Mouse (Mus musculus) frontal cortex, postnatal 14 days (tissue): Measurements from ENCODE around the gene Vwa7.
A peak's percentile ranks its signal among the peaks of the same experiment; 100 is the strongest.
"Not testable (repeated sequence)": the region's sequence is repeated elsewhere in the genome, so short reads cannot be mapped to it uniquely, and the experiment has no call there.

ENCODE experiments used
- DNase-seq, 2 experiments: peaks; one replicate each; pipeline ENCODE4 v3.0.0; 2022; ENCODE audit warnings: low spot score in 2 of 2

Vwa7 gene

DNA sequence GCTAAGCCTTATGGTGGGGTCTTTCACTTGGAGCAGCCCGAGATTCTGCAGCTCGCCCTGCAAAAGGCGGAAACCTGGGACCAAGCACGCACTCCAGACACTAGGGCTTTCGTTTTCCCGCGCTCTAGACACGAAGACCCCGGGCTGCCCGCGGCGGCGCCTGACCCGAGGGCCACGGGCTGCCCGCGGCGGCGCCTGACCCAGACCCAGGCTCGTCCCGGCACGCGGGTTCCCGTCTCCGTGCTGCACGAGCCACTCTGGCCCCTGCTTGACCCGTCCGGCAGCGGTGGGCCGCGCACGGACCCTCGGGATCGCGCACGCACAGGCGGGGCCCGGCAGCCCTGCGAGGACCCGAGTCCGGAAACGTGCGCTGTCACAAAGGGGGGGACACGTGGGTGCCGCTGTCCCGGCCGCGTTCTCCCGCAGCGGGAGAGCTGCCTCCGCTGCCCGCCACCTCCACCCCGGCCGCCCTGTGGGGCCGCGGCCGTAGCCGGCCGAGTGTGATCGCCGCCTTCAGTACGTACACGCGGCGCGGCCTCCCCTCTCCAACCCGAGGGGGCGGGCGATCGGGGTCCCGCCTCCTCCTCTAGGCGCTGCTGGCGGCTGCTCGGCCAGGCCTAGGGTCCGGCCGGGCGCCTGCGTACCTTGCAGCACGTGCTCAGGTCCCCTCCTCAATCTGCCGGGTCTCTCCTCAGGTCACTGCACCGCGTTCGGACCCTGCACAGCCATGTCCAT, 15.5 kb upstream of the Vwa7 start, which contains the start of gene Vars:
Gene Vars, plus strand, starts transcription at position 271 of the 735 bp plus-strand sequence.
- peak; percentile 70 to 74 for DNase-seq

GRCm38 (mm10) chr17:35001452-35002152, 14.8 kb upstream of the Vwa7 start:
- no peak for DNase-seq

DNA sequence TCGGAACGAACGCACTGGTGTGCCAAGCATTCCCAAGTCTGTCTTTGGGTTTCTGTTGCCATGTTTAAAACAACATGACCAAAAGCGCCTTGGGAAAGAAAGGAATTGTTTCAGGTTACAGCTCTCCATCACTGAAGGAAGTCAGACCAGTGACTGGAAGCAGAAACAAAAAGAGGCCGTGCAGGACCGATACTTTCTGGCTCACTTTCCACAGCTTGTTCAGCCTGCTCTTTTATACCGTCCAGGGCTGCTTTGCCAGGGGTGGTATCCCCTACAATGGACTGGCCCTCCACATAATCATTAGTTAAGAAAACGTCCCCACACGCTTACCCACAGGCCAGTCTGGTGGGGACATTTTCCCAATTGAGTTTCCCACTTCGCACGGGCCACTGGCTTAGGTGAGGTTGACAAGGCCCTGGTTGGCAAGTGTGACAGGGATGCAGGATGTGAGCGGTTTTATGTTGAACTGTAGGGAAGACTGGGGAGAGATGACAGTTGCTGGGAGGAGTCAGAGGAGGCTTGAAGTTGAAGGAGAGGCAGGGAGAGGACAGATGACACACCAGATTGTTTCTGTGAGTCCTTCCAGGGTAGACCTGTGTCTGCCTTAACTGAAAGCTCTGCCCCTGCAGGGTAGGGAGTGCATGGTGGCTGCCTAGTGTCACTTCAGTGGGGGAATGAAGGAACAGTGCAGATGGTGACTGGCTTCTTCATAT, 14.1 kb upstream of the Vwa7 start:
- DNase-seq, result no peak

- DNase-seq, result no peak
Measured at GRCm38 (mm10) chr17:35003022-35003838, 13.1 kb upstream of the Vwa7 start.

DNA sequence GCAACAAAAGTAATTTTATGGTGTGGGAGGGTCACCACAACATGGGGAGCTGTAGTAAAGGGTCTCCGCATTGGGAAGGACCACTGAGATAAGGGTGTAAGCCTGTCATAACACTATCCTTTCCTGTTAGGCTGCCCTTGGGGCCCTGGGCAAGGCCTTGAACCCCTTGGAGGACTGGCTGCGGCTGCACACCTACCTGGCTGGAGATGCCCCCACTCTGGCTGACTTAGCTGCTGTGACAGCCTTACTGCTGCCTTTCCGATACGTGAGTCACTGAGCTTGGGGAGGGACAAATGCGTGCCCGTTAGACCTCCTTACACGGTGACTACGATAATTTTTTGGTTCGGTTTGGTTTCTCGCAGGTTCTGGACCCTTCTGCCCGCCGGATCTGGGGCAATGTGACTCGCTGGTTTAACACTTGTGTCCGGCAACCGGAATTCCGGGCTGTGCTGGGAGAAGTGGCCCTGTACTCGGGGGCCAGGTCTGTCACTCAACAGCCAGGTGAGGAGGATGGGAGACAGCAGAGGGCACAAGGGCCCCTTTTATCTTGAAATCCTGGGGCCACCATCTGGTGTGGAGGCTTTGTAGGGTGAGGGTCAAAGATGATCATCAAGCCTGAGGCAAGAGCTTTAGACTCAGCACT, 12.2 kb upstream of the Vwa7 start:
- DNase-seq, result no peak

DNA sequence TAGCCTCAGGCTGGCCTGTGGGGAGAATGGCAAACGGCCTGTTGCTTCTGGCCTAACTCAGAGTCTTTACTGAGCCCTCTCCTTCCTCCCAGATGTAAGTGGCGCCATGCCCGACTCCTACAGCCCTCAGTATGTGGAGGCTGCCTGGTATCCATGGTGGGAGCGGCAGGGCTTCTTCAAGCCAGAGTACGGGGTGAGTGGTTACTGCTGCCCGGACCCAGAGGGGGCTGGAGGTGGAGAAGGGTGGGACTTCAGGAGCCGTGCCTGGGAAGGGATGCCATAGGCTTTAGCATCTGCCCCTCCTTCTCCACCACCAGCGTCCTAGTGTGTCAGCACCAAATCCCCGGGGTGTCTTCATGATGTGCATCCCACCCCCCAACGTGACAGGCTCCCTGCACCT, 11.2 kb upstream of the Vwa7 start:
- no peak for DNase-seq

DNA sequence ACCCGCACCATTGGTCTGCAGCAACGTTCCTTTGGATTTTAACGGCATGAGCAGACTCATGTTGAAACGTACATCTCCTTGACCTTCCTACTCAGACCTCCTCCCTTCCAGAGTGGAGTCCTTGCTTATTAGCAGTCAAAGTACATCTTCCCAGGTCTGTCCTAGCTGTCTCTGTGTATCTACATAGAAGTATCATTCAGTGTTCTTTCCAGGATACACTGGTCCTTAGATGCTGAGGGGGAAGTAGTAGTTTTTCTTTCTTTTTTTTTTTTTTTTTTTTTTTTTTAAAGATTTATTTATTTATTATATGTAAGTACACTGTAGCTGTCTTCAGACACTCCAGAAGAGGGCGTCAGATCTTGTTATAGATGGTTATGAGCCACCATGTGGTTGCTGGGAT, 10.5 kb upstream of the Vwa7 start:
- DNase-seq, result not testable (repeated sequence)

DNA sequence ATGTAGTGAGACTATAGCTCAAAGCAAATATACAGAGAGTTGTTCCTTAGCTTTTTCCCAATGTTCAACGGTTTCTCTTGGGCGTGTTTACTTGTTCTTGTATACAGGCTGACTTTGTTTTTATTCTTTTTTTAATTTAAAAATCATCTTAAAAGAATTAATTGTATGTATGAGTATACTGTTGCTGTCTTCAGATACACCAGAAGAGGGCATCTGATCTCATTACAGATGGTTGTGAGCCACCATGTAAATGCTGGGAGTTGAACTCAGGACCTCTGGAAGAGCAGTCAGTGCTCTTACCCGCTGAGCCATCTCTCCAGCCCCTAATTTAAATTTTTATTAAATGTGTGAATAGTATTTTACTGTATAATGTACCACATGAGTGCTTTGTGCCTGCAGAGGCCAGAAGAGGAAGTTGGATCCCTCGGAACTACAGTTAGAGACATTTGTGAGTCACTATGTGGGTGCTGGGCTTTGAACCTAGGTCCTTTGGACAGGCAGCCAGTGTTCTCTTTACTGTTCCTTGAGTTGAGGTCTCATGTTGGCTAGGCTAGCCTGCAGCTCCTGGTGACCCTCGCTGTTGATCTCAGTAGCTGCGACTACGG, 8.9 kb upstream of the Vwa7 start:
- no peak for DNase-seq

GRCm38 (mm10) chr17:35009586-35009985, 6.8 kb upstream of the Vwa7 start:
- DNase-seq, result no peak

- no peak for DNase-seq
Measured at GRCm38 (mm10) chr17:35011440-35011839, 4.9 kb upstream of the Vwa7 start.

GRCm38 (mm10) chr17:35012430-35012829, 3.9 kb upstream of the Vwa7 start:
- no peak for DNase-seq

DNA sequence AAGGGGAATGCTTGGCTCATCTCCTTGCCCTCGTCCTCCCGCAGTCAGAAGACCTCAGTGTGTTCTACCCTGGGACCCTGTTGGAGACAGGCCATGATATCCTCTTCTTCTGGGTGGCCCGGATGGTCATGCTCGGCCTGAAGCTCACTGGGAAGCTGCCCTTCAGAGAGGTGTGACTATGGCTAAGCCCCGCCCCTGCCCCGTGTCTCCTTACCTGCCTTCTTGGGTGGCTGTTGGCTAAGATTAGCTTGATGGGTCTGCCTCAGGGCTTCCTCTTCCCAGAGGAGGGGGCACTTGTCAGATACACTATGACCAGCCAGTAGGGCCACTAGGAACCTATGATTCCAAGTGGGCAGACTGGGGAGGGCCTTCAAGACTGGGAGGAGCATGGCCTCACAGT, 3.2 kb upstream of the Vwa7 start:
- DNase-seq, result no peak

DNA sequence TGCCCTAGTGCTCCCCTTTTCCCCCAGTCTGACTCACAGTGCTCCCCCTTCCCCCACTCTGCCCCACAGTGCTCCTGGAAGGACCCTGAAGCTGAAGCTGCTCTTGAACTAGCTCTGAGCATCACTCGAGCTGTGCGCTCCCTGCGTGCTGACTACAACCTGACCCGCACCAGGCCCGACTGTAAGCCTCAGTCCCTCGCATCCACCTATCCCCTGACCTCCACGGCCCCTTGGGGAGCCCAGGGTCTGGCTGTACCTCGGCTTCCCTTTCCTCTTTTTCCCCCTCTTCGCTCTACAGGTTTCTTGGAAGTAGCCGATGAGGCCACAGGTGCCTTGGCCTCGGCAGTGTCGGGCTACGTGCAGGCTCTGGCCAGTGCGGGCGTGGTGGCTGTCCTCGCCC, 1.1 kb upstream of the Vwa7 start:
- DNase-seq, result no peak

- no peak for DNase-seq
Measured at GRCm38 (mm10) chr17:35016791-35017705, 669 bp downstream of the Vwa7 start.

DNA sequence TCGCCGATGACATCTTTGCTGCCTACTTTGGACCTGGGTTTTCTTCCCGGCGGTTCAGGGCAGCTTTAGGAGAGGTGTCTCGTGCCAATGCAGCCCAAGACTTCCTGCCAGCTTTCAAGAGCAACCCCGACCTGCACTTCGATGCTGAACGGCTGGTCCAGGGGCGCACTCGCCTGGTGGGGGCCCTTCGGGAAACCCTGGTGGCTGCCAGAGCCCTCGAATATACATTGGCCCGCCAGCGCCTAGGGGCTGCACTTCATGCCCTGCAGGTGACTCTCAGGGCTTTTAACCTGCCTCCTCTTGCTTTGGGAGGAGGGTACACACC, 1.3 kb downstream of the Vwa7 start:
- no peak for DNase-seq

DNA sequence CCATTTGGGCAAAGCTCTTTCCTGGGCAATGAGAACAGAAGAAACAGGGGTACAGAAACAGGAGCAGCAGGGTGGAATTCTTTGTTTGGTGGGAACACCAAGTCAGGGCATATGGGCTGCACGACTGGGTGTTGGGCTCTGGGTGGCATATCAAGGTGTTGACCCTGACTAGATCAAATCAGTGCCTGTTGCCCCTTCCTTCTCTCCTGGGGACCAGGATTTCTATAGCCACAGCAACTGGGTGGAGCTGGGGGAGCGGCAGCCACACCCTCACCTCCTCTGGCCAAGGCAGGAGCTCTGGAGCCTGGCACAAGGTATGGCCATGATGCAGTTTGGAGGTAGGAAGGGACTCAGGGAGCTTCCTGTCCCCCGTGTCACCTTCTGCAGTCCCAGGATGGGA, 1.8 kb downstream of the Vwa7 start:
- no peak for DNase-seq

- DNase-seq, result no peak
Measured at GRCm38 (mm10) chr17:35019894-35020293, 3.5 kb downstream of the Vwa7 start.

GRCm38 (mm10) chr17:35020551-35020950, 4.2 kb downstream of the Vwa7 start:
- DNase-seq, result no peak

- DNase-seq, result peak; percentile 70 to 81
Measured at GRCm38 (mm10) chr17:35021163-35021808, 4.9 kb downstream of the Vwa7 start.
